Mouse (Mus musculus): ENCODE measurements at regions not wholly inside any gene's neighbourhood (a gene's known extent, or its start where the extent isn't known, plus 50 kb on each side); places are given as distances from the start of the nearest gene placed in this dataset.
A peak's percentile ranks its signal among the peaks of the same experiment; 100 is the strongest.

- H3K36me3 ChIP-seq (ENCODE audit: control insufficient read depth, insufficient read depth, low read length), result no peaks in the 10 kb centered on the region
- DNase-seq (ENCODE audit: low spot score) (no peak), ATAC-seq (ENCODE audit: low FRiP score, low TSS enrichment) (no peak)
- H3K9me3 ChIP-seq (ENCODE audit: control insufficient read depth, low read length), result no peaks in the 10 kb centered on the region
- H3K27ac ChIP-seq (replicated peaks), result no peak overlapping the region
- TF ChIP-seq EP300 (optimal IDR thresholded peaks at IDR 0.05) (no peak), CTCF (IDR thresholded peaks at IDR 0.05; ENCODE audit: low read depth) (no peak)
- H3K4me2 ChIP-seq (replicated peaks; ENCODE audit: low read depth), result no peak overlapping the region
- no peaks in the 10 kb centered on the region for H3K27me3 ChIP-seq (ENCODE audit: control insufficient read depth, insufficient read depth, low read length)
- H3K9ac ChIP-seq (ENCODE audit: low read length), result no peak overlapping the region
- no peaks in the 10 kb centered on the region for H3K4me1 ChIP-seq (replicated peaks; ENCODE audit: control insufficient read depth, insufficient read depth)
- no peak overlapping the region for H3K4me3 ChIP-seq (ENCODE audit: low read depth, low read length)
- WGBS, result 30% methylated on average over 6 of the region's 6 CpGs
These were observed 70.1 kb upstream of the Rpl10-ps3 start for GRCm38 (mm10) chr9:50414796-50415340.

GRCm38 (mm10) chr9:50416677-50417076 is 71.9 kb upstream of the Rpl10-ps3 start:
- no peak overlapping the region for H3K9ac ChIP-seq (ENCODE audit: low read length)
- ATAC-seq (ENCODE audit: low FRiP score, low TSS enrichment) (no peak), DNase-seq (ENCODE audit: low spot score) (no peak)
- no peaks in the 10 kb centered on the region for H3K9me3 ChIP-seq (ENCODE audit: control insufficient read depth, low read length)
- 66% methylated on average over 3 of the region's 3 CpGs for WGBS
- no peaks in the 10 kb centered on the region for H3K4me1 ChIP-seq (replicated peaks; ENCODE audit: control insufficient read depth, insufficient read depth)
- H3K4me2 ChIP-seq (replicated peaks; ENCODE audit: low read depth), result no peak overlapping the region
- no peak overlapping the region for H3K27ac ChIP-seq (replicated peaks)
- no peak overlapping the region for H3K4me3 ChIP-seq (ENCODE audit: low read depth, low read length)
- H3K27me3 ChIP-seq (ENCODE audit: control insufficient read depth, insufficient read depth, low read length), result no peaks in the 10 kb centered on the region
- TF ChIP-seq EP300 (optimal IDR thresholded peaks at IDR 0.05) (no peak), CTCF (IDR thresholded peaks at IDR 0.05; ENCODE audit: low read depth) (no peak)
- H3K36me3 ChIP-seq (ENCODE audit: control insufficient read depth, insufficient read depth, low read length), result no peaks in the 10 kb centered on the region

GRCm38 (mm10) chr9:50421061-50421460 is 73.3 kb upstream of the Plet1 start:
- Histone ChIP-seq H3K9me3 (ENCODE audit: control insufficient read depth, low read length) (no peaks in the 10 kb centered on the region), H3K27ac (replicated peaks) (no peak overlapping the region), H3K4me3 (ENCODE audit: low read depth, low read length) (no peak overlapping the region), H3K4me1 (replicated peaks; ENCODE audit: control insufficient read depth, insufficient read depth) (no peaks in the 10 kb centered on the region), H3K9ac (ENCODE audit: low read length) (no peak overlapping the region), H3K36me3 (ENCODE audit: control insufficient read depth, insufficient read depth, low read length) (no peaks in the 10 kb centered on the region), H3K4me2 (replicated peaks; ENCODE audit: low read depth) (no peak overlapping the region), H3K27me3 (ENCODE audit: control insufficient read depth, insufficient read depth, low read length) (no peaks in the 10 kb centered on the region)
- no peak for DNase-seq (ENCODE audit: low spot score)
- 98% methylated on average over 2 of the region's 2 CpGs for WGBS
- peak; percentile 67 for TF ChIP-seq CTCF (IDR thresholded peaks at IDR 0.05; ENCODE audit: low read depth)
- no peak for TF ChIP-seq EP300 (optimal IDR thresholded peaks at IDR 0.05)
- no peak for ATAC-seq (ENCODE audit: low FRiP score, low TSS enrichment)

GRCm38 (mm10) chr9:50421572-50422285 is 72.6 kb upstream of the Plet1 start:
- H3K4me3 ChIP-seq (ENCODE audit: low read depth, low read length), result no peak overlapping the region
- H3K9ac ChIP-seq (ENCODE audit: low read length), result no peak overlapping the region
- no peaks in the 10 kb centered on the region for H3K27me3 ChIP-seq (ENCODE audit: control insufficient read depth, insufficient read depth, low read length)
- no peak overlapping the region for H3K4me2 ChIP-seq (replicated peaks; ENCODE audit: low read depth)
- 83% methylated on average over 23 of the region's 23 CpGs for WGBS
- no peak overlapping the region for H3K27ac ChIP-seq (replicated peaks)
- no peaks in the 10 kb centered on the region for H3K4me1 ChIP-seq (replicated peaks; ENCODE audit: control insufficient read depth, insufficient read depth)
- no peaks in the 10 kb centered on the region for H3K9me3 ChIP-seq (ENCODE audit: control insufficient read depth, low read length)
- ATAC-seq (ENCODE audit: low FRiP score, low TSS enrichment) (no peak), DNase-seq (ENCODE audit: low spot score) (no peak)
- TF ChIP-seq EP300 (optimal IDR thresholded peaks at IDR 0.05), result no peak
- no peak for TF ChIP-seq CTCF (IDR thresholded peaks at IDR 0.05; ENCODE audit: low read depth)
- no peaks in the 10 kb centered on the region for H3K36me3 ChIP-seq (ENCODE audit: control insufficient read depth, insufficient read depth, low read length)

- H3K4me2 ChIP-seq (replicated peaks; ENCODE audit: low read depth), result no peak overlapping the region
- H3K36me3 ChIP-seq (ENCODE audit: control insufficient read depth, insufficient read depth, low read length), result no peaks in the 10 kb centered on the region
- TF ChIP-seq EP300 (optimal IDR thresholded peaks at IDR 0.05) (no peak), CTCF (IDR thresholded peaks at IDR 0.05; ENCODE audit: low read depth) (peak; percentile 67)
- H3K9ac ChIP-seq (ENCODE audit: low read length), result no peak overlapping the region
- H3K27ac ChIP-seq (replicated peaks), result no peak overlapping the region
- ATAC-seq (ENCODE audit: low FRiP score, low TSS enrichment) (no peak), DNase-seq (ENCODE audit: low spot score) (peak; percentile 34)
- no peaks in the 10 kb centered on the region for H3K9me3 ChIP-seq (ENCODE audit: control insufficient read depth, low read length)
- H3K4me3 ChIP-seq (ENCODE audit: low read depth, low read length), result no peak overlapping the region
- WGBS, result 35% methylated on average over 4 of the region's 4 CpGs
- H3K27me3 ChIP-seq (ENCODE audit: control insufficient read depth, insufficient read depth, low read length), result no peaks in the 10 kb centered on the region
- no peaks in the 10 kb centered on the region for H3K4me1 ChIP-seq (replicated peaks; ENCODE audit: control insufficient read depth, insufficient read depth)
These were observed 68.3 kb upstream of the Plet1 start for GRCm38 (mm10) chr9:50425866-50426495.

GRCm38 (mm10) chr9:50430147-50430546 is 64.2 kb upstream of the Plet1 start:
- ATAC-seq (ENCODE audit: low FRiP score, low TSS enrichment) (no peak), DNase-seq (ENCODE audit: low spot score) (no peak)
- no peak overlapping the region for H3K9ac ChIP-seq (ENCODE audit: low read length)
- no peak overlapping the region for H3K4me3 ChIP-seq (ENCODE audit: low read depth, low read length)
- no peak overlapping the region for H3K27ac ChIP-seq (replicated peaks)
- H3K9me3 ChIP-seq (ENCODE audit: control insufficient read depth, low read length), result no peaks in the 10 kb centered on the region
- H3K27me3 ChIP-seq (ENCODE audit: control insufficient read depth, insufficient read depth, low read length), result no peaks in the 10 kb centered on the region
- no peaks in the 10 kb centered on the region for H3K4me1 ChIP-seq (replicated peaks; ENCODE audit: control insufficient read depth, insufficient read depth)
- no peaks in the 10 kb centered on the region for H3K36me3 ChIP-seq (ENCODE audit: control insufficient read depth, insufficient read depth, low read length)
- no peak for TF ChIP-seq EP300 (optimal IDR thresholded peaks at IDR 0.05)
- no peak for TF ChIP-seq CTCF (IDR thresholded peaks at IDR 0.05; ENCODE audit: low read depth)
- 78% methylated on average over 7 of the region's 7 CpGs for WGBS
- no peak overlapping the region for H3K4me2 ChIP-seq (replicated peaks; ENCODE audit: low read depth)
